Mouse (Mus musculus): ENCODE data around the gene Sncb.
A peak's percentile ranks its signal among the peaks of the same experiment; 100 is the strongest.

Gene Sncb

DNA sequence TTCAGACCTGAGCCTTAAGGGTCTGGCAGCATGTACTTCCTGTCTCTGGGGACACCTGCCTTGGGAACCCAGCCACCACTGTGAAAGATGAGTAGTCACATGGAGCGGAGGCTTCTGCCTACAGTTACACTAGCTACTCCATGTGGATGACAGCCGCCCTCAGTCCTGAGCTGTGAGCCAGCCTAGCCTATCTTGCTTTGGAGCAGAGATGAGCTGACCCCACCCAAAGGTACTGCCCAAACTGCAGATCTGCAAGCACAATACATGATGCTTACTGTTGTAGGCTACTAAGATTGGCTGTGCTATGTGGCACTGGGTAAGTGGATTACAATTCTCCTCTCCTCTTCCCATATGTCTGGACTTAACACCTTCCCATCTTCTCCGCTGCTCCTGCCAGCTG lies 14.7 kb upstream of the Sncb start:
- no peak for DNase-seq

DNA sequence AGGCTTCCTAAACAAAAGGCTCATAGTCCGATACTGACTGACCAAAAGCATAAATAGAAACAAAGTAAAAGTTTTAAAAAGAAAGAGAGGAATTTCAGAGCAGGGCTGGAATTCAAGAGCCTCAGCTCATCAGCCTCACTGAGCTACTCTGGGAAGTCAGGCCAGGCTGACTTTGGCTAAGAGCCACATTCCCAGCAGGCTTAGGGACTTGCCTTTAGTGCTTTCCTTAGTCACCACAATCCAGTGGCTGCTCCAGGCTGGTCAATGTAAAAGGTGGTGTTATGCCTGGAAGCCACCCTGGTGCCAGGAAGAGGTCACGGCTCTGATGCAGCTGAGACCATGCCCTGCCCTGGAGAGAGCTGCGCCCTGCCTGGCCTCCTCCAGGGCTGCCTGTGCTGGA lies 14.2 kb upstream of the Sncb start:
- no peak for DNase-seq

DNA sequence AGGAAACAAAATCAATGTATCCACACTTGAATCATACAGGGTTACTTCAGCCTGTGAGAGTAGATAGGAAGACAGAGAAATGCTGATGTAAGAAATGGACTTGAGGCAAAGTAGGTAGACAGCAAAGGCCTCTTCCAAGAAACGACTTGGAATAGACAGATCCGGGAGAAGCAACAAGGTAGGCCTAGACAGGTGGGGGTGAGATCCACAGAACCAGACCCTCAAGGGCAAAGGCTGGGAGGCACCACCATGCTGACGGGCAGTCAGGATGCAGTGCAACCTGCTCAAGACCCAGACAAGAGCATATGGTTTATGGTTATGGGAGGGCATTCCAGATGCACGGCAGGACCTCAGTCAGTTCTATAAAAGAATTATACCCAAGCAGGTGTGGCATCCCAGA lies 617 bp upstream of the Sncb start:
- DNase-seq, result no peak

DNA sequence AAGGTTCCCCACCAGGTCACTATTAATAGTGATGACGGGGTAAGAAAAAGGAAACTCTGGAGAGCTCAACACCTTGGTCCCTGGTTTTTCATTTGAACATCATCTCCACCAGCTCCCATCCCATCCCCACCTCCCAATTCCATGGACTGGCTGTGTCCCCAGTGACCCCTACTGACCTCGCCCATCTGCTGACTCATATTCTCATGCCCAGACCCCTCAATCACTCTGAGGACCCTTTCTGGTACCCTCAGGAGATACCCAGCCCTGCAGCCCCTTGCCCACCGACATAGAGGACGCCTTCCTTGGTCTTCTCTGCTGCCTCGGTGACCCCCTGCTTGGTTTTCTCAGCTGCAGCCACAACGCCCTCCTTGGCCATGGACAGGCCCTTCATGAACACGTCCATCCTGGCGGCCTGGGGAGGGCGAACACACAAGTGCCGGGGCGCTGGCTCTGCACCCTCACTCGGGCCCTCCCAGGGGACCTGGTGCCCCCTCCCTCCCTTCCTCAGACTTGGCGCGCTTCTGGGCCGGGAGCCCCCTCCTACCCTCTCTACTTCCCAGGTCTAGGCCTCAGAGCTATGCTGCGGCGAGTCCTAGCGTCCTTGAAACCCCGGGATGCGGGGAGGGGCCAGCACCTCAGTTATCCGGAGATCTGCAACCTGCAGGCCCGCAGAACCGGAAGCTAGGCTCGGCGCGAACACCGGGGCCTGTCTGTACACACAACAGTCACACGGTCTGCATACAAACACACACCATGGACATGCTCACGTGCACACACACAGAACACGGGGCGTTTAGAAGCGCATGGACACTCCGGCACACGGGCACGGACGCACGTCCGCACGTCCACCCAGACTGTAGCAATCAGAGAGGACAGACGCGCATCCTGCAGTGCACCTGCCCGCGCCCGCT lies 859 bp downstream of the Sncb start:
- DNase-seq, result no peak

DNA sequence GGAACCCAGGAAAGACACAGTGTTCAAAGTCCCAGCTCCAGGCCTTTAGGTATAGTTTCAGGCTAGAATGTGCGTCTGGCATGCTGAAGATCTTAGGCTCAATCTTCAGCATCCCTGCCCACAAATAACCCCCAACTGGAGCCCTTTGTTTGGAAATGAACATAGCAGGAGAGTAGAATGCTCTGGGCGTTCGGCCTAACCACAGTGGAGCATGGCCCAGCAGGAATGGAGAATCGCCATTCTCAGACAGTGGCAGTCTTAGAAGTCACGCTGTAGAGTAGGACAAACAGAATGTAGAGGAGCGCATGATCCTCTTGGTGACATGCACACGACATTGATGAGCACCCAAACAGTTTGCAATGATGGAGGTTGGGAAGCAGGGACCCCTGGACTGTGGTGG lies 5.5 kb downstream of the Sncb start:
- DNase-seq, result no peak

DNA sequence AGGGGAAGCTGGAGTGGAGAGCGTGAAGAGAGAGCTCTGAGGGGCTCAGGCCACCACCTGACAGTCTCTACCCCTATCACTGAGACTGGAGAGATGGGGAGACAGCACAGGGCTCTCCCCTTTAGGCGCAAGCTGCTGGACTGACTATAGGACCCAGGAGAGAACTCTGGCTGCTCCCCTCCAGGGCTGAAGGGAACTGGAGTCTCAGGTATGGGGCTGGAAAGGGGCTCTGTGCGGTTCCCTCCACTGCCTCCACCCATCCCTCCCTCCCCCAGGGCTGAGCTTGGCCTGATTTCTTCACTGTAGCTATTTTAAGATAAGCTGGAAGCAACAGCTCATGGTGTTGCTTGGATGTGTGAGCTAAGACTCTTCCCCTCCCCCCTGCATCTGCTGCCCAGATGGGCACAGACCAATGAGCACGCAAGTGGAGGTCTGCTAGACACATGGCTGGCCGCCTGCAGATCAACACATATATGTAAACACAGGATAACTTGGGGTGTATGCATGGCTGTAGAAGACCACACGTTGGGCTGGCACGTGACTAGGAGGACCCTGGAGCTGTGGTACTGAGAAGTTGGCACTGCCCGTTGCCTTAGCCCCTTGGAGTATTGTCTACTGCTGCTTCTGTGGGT lies 6.1 kb downstream of the Sncb start:
- no peak for DNase-seq

DNA sequence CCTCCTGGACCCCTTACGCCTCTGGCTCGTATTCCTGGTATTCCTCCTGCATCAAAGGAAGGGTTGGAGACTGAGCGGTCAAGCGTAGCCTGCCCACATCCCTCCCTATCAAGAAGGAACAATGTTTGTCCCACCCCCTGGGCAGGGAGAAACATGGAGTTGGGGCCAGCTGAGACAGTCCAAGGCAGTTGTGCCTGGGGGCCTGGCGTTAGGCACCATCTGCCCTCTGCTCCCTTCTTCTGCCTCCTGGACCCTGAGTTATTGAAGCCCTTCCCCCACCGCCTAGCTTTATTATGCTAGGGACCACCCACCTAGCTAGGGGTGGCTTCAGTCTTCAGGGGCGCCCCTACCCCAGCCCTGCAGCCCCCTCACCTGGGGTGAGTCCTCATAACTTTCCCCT lies 6.9 kb downstream of the Sncb start:
- no peak for DNase-seq

DNA sequence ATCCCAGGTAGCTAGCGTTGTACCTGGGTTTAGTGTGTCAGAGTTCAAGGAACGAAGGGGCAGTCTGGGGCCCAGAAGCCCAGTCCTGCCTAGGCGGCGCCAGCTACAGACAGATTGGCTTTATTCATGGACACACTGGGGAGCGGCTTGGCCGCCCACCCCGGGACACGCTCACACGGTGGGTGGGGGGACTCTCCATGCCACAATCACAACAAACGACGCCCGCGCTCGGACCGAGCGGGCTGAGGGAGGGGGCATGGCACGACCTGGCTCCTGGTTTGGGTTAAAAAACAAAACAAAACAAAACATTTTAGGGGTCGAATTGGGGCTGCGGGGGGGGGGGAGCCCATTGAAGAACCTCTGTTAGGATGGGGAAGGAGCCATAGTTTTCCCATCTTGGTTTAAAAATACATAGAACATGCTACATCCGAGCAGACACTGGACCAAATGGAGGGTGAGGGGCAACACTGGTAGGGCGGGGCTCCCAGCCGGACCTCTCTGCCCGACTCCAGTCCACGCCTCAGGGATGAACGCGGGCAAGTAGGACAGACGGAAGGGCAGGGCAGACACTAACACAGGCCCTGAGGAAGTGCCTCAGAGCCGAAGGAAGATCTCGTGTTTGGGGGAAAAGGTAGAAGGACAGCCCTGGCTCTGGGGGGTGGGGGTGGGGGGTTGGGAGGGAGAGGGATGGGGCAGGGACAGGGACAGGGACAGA lies 7.5 kb downstream of the Sncb start:
- no peak for DNase-seq

DNA sequence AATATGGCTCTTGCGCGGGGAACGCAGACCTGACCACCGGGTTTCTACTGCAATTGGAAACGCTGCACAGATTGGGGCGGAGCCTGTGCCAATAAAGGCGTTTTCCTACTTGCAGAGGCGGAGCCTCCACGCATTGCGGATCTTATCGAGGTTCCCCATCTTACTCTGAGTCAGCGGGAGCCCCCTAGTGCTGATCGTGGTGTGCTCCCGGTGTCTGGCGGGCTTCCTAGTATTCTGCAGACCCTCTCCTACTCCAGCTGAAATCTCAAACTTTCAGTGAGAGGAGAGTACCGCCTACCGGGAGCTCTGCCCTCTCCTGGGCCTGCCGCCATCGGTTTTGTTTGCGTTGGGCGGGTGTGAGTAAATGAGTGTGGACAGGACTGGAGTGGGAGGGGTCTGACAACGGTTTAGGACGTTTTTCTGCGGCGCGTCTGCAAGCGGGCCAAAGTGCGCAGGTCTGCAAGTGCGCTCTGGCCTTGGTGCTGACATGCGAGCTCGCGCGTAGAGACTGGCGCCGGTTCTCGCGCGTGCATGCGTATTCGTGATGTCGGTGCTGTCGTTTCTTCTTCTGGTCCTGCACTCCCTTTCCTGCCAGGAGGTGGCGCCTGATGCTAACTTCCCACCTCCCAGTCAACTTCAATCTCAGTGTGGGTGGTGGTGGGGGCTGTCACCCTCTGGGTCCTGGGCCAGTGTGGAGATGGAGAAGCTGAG lies 8.2 kb downstream of the Sncb start:
- DNase-seq, result peak; percentile 78

DNA sequence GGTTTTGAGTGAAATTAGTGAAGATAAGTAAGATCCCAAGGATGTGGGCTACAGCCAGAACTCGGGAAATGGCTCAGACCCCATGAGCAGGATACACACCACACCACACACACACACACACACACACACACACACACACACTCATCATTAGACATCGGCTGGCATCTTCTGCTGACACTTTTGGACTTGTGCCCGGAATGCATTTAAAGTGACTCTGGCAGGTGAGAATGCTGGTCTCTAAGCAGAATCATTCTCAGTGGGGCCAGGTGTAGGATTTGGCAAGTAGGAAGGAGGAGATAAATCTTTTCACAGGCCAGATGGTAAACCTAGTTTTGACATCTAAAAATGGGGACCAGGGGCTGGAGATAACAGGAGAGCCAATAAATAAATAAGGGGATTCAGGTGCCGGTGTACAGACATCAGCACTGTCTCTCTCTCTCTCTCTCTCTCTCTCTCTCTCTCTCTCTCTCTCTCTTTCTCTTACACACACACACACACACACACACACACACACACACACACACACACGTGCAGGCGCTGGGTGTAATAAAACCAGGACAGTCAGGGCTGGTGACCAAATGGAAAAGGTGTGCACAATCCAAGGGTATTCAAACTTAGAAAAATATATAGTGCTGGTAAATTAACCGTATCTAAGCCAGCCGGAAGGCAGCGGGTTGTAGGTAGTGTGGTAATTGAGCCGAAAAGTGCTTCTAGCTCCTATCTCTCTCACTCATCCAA lies 9.1 kb downstream of the Sncb start:
- DNase-seq, result no peak

DNA sequence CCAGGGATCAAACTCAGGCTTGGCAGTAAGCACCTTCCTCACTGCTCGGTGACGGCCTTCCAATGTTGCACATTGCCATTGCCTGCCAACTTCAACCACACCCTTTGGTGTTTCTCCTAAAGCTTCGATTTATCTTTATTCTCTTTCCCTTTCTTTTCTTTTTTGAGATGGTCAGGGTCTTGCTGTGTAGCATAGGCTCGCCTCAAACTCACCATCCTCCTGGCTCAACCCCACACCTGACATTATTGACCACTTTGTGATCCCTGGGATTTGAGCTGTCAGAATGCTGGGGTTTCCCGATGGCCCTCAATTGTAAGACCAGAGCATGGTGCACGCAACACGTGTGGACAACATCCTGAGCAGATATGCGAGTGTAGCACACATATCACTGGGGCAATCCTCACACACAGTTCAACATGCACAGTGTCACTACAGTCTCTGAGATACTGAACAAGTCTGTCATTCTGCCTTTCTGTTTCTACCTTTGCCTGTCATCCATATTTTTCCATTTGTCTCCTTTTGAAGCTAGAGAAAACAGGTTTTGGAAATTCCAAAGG lies 10.2 kb downstream of the Sncb start:
- no peak for DNase-seq

DNA sequence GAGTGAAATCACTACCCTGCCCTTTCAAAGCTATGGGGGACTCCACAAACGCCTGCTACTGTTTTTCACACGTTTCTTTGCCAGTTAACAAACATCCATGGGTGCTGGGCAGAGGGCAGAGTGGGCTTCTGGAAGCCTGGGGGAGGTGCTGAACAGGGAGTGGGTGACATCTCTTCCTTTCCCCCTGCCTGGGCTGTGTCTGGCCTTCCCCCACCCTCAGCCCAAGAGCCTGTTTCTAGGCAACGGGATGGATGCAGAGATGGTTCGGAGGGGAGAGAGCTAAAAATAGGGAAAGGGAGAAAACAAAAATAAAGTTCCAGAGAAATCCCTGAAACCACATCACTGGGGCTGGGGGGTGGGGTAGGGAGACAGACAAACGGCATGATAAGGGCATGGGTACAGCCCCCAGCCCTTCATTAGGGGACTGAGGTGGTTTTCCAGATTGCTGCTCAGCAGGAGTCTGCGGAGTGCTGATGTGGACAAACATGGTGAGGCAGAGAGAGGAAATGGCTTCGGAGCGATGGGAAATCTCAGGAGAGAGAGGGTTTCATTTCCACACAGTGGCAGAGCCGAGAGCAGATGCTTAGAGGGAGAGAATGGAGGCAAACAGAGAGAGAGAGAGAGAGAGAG lies 11.1 kb downstream of the Sncb start:
- DNase-seq, result no peak

DNA sequence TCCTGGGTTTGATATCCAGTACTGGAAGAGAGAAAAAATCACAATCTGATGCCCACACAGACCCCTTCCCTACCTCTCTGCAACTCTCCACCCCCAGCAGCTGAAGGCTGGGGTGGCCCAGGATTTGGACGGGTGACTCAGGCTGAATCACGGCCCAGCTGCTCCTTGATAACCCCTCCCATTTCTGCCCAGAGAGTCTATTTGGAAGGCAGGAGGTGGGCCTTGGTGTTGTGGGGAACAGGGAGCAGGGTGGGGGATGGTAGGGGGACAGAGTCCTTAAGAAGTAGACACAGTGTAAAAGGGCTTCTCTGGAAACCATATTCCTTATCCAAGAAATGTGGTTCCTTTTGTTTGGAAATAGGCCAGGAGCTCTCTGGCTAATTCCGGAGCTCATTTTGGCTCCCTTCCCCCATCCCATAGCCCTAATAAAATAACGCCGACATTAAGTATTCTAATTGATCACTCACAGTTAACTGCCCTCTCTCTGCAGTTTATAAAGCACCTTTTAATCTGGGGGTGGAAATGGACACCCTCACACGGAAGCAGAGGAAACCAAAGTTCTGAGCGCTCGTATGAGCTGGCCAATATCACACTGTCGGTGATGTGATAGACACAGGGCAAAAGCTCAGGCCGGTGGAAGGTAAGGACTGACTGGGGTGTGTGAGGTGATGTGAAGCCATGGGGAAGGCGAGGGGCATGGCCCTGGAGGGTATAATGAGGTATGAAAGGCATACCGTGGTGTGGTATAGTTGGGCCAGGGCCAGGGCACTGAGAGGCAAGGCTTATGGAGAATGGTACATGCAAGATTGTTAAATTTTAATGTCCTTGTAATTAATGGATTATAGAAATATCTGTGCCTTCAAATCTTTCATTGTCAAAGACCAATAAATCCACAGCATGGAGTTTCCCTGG lies 12.0 kb downstream of the Sncb start:
- DNase-seq, result no peak

DNA sequence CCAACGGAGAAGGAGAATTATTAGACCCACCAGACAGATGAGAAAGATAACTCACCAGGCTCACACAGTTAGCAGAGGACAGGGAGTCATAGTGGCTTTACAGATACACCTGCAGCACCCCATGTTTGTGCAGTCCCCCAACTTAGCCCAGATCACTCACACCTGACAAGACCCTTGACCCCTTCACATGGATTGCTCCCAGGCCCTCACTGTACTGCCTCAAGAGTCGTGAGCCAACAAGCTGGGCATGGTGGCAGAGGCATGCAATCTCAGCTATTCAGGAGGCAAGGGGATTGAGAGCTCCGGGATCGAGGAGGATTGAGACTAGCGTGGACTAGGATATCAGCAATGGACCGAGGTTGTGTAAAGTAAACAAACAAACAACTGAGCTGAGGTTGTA lies 12.7 kb downstream of the Sncb start:
- no peak for DNase-seq

DNA sequence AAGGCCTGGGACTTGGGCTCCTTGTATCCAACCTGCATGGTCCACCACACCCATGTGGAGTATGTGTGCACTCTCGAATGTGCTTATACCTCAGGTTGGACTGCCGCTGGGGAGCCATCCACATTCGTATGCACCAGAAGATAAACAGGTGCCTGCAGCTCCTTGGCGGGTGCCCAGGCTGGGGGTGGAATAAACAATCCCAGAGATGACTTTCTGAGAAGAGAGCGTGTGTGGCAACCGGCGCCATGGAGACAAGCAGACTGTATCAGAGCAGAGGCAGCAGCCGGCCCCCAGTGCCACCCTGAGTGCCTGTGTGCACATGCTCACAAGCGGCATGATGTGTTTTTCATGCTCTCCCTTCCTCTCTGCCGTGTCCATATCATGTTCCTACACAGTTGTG lies 13.7 kb downstream of the Sncb start:
- no peak for DNase-seq

DNA sequence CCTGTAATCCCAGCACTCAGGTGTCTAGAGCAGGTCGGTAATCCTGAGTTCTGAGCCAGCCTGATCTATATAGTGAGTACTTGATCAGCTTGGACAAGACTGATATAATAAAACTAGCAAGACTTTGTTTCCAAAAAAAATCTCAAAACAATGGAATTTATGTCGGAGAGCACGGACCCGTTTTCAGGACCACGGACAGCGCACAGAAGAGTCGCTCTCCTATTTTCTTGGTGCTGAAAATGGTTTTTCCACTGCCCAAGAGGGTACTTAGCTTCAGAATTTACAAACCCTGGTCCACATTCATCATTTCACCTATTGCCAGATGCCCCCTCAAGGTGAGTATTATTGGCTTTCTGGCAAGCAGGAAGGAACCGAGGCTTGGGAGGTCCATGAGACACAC lies 15.7 kb downstream of the Sncb start:
- DNase-seq, result peak; percentile 29

DNA sequence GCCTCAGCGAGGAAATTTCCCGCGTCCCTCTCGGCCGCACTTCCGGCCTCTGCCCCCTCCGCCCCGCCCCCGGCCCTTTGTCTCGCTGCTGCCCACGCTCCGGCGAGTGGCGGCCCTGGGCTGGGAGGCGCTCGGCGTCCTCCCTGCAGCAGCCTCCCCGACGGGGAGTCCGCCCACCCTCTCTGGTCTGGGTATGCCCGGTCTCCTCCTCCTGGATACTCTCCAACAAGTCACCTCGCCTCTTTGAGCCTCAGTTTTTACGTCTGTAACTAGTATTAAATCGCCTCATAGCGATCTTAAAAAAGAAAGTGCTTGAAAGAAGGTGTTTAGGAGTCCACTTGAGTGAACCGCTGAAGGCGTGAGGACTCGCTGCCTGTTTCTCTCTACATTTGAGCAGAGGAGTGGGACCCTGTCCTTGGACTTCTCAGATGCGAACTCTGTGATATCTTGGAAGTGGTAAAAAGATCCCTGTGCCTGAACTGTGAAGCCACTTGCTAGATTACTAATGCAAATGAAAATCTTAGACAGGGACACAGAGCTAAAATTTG lies 16.5 kb downstream of the Sncb start, which contains the start of gene Gprin1:
Gene Gprin1 (minus strand): TSS at position 11 of the 548 bp plus-strand sequence.
- DNase-seq, result no peak

DNA sequence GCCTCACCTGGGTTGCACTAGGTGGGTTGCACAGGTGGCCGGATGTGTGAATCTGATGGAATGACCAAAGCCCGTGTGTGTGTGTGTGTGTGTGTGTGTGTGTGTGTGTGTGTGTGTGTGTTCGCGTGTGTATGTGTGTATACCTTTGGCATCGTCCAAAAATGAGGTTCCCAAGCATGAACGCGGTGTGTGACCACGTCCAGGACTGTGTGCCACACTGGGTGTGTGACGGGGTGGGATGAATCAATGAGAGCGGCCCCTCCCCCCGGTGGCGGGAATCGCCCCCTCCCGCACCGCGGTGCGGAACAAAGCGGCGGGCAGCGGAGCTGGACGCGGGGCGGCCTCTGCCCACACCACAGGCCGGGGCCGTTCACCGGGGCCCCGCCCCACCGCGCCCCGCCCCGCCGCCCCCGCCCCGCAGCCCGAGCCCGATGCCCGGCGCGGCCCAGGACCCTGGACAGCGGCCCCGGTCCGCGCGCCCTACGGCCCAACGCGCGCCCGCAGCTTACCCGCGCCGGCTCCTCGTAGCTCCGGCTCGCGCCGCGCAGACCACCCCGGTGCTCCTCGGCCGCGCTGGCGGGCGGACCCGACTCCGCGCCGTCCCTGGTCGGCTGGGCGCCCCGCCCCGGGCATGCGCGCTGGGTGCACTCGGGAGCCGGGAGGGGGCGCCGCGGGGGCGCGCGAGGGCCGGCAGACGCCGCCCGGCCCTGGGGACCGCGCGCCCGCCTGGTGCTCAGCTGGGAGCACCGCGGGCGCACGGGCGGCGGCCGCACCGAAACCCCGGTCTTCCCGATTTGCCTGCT lies 17.1 kb downstream of the Sncb start:
- DNase-seq, result peak; percentile 37

DNA sequence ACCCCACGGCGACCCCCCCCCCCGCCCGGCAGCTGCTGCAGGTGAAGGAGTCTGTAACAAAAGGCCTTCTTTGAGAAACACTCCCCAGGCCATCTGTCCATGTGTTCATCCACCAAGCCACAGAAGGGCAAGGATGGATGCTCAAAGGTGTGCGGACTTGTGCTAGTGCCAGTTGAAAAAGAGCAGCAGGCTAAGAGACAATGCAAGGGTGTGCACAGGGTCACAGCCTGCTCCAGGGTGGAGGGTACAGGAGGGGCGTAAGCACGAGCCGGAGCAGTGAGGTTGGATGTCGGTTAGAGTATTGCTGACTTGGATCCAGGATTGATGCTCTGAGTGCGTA lies 17.7 kb downstream of the Sncb start:
- DNase-seq, result no peak

All from liver (tissue).